Mouse (Mus musculus): Measurements from ENCODE around the gene Il27ra. TPM values are rescaled to one million over a fixed set of nuclear protein-coding genes. Genes with fewer than 3 reads are reported as not detected.

Gene Il27ra
- polyA plus RNA-seq (2016; fragmentation: Nextera tagmentation; extraction: Ambion mirVana) = 0.12 and 0.30 TPM in 2 replicates

DNA sequence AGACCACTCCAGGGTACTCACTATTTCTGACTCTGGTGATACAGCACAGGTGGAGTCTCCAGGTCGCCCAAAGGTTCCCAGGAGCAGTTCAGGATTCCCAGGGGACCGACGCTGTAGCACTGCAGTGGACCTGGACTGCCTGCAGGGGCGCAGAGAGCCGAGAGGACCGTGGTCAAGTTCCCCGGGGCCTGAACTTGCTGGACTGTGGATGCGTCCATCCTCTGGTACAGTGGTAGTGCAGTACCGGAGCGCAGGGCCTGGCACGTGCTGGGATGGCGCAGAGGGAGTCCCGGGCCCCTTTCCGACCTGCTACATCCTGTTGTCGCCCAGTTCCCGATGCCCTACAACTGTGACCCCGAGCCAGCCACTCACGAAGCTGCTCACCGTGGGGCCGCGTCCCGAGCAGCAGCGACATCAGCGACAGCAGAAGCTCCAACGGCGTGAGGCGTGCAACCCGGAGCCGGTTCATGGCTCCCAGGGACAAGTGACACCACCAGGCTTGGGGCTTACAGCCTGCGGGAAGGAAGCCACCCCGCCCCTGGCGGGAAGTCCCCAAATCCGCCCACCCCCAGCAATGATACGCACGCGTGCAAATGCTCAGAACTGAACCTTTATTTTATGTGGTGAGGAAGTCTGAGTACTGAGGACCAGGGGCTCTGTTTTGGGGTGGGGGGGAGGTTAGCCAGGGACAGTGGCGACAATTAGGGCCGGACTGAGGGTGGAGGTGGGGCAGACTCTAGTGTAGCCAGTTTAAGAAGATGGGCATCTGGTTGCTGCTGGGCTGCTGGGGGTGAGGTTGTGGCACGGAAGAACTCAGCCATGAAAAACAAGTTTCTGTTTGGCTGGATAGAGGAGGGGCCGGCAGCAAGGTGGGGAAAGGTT is at the start of gene Il27ra:
Il27ra (minus strand) TSS at position 524 of the 882 bp plus-strand sequence.
- Histone ChIP-seq H3K36me3 (replicated peaks) (no peaks in the 10 kb centered on the region), H3K27me3 (ENCODE audit: poor library complexity, severe bottlenecking) (peaks cover 92% of the 10 kb centered on the region), H3K9me3 (peaks cover 3% of the 10 kb centered on the region; the same call in 1 of the 2 replicates), H3K4me3 (peak within 1 kb of the TSS; percentile 50), H3K4me1 (peaks cover 30% of the 10 kb centered on the region), H3K27ac (no peak within 1 kb of the TSS)
- WGBS = 4% methylated on average over 40 of the region's 40 CpGs
- DNase-seq (ENCODE audit: extremely low spot score, low spot score) = peak; percentile 76

DNA sequence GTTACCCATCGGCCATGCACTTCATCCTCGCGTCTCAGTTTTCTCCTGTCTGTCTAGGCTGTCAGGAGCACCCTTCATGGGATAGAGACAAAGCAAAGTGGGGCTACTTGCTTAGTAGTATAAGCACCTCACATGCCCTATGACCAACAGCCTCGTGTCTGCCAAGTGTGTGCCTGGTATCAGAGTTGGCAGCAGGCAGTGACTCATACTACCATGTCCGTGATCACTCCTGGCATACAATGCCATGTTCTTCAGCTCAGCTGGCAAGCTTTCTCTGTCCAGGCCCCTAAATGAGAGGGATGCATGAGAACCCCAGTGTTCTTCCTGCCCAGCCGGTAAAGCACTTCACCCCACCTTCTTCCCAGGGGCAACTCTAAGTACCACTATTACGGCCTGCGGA is 48.2 kb upstream of the Il27ra start:
- no peak overlapping the region for H3K4me3 ChIP-seq
- peaks cover 99% of the 10 kb centered on the region for H3K36me3 ChIP-seq (replicated peaks)
- H3K27ac ChIP-seq = no peak overlapping the region
- DNase-seq (ENCODE audit: extremely low spot score, low spot score) = no peak
- H3K4me1 ChIP-seq = no peaks in the 10 kb centered on the region
- 95% methylated on average over 8 of the region's 8 CpGs for WGBS
- H3K27me3 ChIP-seq (ENCODE audit: poor library complexity, severe bottlenecking) = 0 out of 2 replicates have a peak, but pooled peaks cover under 1% of the 10 kb centered on the region
- no peaks in the 10 kb centered on the region for H3K9me3 ChIP-seq

DNA sequence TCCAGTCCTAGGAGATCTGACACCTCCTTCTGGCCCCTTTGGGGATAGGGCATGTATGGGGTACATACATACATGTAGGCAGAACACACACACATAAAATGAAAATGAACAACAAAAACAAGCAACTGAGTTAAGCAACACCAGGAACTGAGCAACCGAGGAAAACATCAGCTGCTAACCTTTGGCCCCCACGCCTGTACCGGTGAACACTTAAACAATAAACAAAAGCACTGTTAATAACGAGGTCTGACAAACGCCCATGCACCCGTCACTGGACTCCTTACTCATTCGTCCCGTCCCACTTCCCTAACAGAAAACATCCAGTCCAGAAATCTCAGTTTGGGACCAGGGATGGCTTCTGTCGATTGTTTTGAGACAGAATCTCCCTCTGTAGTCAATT is 46.9 kb upstream of the Il27ra start:
- H3K36me3 ChIP-seq (replicated peaks) = peaks cover 99% of the 10 kb centered on the region

DNA sequence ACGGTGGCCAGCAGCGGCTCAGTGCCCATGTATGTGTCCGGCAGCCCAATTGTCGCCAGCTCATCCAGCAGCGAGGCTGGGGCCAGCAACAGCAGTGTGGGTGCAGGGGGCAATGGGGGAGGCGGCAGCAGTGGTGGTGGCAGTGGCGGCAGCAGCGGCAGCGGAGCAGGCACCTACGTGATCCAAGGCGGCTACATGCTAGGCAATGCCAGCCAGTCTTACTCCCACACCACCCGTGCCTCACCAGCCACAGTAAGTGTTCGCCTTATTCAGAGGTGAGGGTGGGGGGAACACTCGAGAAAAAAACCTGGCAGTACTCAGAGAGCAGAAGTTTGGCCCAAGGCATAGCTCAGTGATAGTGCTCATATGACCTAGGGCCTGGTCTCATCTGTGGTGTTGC is 45.4 kb upstream of the Il27ra start:
- no peak overlapping the region for H3K4me3 ChIP-seq
- 95% methylated on average over 14 of the region's 14 CpGs for WGBS
- peaks cover 99% of the 10 kb centered on the region for H3K36me3 ChIP-seq (replicated peaks)
- H3K4me1 ChIP-seq = peaks cover 22% of the 10 kb centered on the region
- DNase-seq (ENCODE audit: extremely low spot score, low spot score) = no peak
- H3K9me3 ChIP-seq = no peaks in the 10 kb centered on the region
- H3K27ac ChIP-seq = no peak overlapping the region
- H3K27me3 ChIP-seq (ENCODE audit: poor library complexity, severe bottlenecking) = peaks cover 12% of the 10 kb centered on the region; the same call in 1 of the 2 replicates

More for the DNA sequence above, 46.9 kb upstream of the Il27ra start:
- Histone ChIP-seq H3K4me1 (peaks cover 11% of the 10 kb centered on the region), H3K9me3 (no peaks in the 10 kb centered on the region), H3K4me3 (no peak overlapping the region), H3K27ac (no peak overlapping the region), H3K27me3 (ENCODE audit: poor library complexity, severe bottlenecking) (peaks cover 12% of the 10 kb centered on the region; the same call in 1 of the 2 replicates)
- WGBS = 89% methylated on average over 9 of the region's 9 CpGs
- DNase-seq (ENCODE audit: extremely low spot score, low spot score) = no peak

DNA sequence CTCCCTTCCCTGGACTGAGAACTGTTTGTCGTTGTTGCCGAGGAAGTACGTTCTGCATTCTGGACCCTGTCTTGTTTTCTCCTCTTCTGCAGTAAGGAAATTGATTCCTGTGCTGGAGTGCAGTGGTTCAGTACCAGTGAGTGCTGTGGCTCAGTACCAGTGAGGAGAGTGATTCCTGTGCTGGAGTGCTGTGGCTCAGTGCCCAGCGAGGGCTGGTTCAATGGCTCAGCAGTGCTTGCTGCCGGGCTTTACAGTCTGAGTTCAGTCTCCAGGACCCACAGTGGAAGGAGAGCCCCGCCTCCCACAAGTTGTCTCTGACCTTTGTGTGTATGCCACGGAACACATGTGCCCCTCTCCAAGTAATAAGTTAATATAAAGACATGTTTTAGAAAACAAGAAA is 44.8 kb upstream of the Il27ra start:
- 91% methylated on average over 7 of the region's 7 CpGs for WGBS
- Histone ChIP-seq H3K4me1 (peaks cover 22% of the 10 kb centered on the region), H3K36me3 (replicated peaks) (peaks cover 99% of the 10 kb centered on the region), H3K27ac (no peak overlapping the region), H3K4me3 (no peak overlapping the region), H3K27me3 (ENCODE audit: poor library complexity, severe bottlenecking) (peaks cover 12% of the 10 kb centered on the region; the same call in 1 of the 2 replicates), H3K9me3 (no peaks in the 10 kb centered on the region)
- no peak for DNase-seq (ENCODE audit: extremely low spot score, low spot score)

DNA sequence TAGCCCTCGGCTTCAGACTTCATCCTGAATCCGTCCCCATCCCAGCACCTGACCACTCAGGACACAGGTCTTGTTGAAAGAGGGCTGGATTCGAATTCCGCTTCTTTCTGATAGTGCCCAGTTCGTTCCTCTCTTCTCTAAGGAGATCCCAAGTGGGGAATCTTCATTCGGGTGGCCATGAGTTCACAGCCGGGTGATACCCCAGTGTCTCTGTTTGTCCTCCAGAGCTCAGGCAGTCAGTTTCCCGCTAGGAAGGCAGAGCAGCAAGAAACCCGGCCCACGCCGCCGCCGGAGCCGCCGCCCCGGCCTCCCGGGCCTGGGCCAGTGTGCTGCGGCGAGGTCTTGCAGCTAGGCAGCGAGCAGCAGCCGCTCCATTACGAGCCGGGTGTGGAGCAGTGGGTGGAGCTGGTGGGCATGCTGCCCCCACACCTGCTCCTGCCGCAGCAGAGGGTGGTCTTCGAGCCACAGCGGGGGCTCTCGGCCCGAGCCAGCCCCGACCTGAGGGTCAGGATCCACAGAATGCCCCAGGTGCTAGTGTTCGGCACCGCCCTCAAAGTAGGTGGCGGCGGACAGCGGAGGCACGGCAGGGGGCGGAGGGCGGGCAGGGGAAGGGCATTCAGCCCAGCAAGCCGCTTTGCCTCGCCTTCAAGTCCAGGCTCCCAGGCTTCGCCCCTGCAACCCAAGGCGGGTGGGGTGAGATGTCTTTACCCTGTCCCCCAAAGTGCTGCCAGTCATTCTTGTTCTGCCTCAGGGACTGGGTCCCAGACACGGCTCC is 42.1 kb upstream of the Il27ra start:
- peaks cover 98% of the 10 kb centered on the region for H3K36me3 ChIP-seq (replicated peaks)
- H3K4me1 ChIP-seq = peaks cover 22% of the 10 kb centered on the region
- peaks cover 12% of the 10 kb centered on the region; the same call in 1 of the 2 replicates for H3K27me3 ChIP-seq (ENCODE audit: poor library complexity, severe bottlenecking)
- peak overlapping the region; percentile 45 for H3K27ac ChIP-seq
- no peaks in the 10 kb centered on the region for H3K9me3 ChIP-seq
- DNase-seq (ENCODE audit: extremely low spot score, low spot score) = no peak
- peak overlapping the region; percentile 26 for H3K4me3 ChIP-seq
- 28% methylated on average over 42 of the region's 42 CpGs for WGBS

DNA sequence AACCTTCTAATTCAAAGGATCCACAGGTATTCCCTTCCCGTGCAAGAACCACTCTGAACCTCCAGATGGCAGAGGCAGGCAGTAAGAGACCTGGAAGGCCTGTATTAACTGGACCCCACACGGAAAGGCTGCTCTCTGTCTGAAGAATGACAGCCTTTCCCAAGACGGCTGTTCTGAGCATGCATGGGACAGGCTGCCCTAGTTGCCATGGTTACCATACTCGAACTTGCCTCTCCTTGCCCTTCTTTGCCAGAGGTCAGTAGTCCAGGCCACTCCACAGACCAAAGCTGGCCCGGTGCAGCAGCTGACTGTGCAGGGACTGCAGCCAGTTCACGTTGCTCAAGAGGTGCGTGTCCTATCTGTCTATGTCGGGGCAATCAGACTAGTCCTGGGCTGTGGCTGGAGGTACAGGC is 41.4 kb upstream of the Il27ra start:
- H3K27me3 ChIP-seq (ENCODE audit: poor library complexity, severe bottlenecking) = peaks cover 12% of the 10 kb centered on the region; the same call in 1 of the 2 replicates
- no peak overlapping the region for H3K4me3 ChIP-seq
- DNase-seq (ENCODE audit: extremely low spot score, low spot score) = peak; percentile 46
- peak overlapping the region; percentile 45; the same call in 1 of the 2 replicates for H3K27ac ChIP-seq
- H3K4me1 ChIP-seq = peaks cover 22% of the 10 kb centered on the region
- H3K36me3 ChIP-seq (replicated peaks) = peaks cover 99% of the 10 kb centered on the region
- WGBS = 24% methylated on average over 8 of the region's 8 CpGs
- H3K9me3 ChIP-seq = no peaks in the 10 kb centered on the region

DNA sequence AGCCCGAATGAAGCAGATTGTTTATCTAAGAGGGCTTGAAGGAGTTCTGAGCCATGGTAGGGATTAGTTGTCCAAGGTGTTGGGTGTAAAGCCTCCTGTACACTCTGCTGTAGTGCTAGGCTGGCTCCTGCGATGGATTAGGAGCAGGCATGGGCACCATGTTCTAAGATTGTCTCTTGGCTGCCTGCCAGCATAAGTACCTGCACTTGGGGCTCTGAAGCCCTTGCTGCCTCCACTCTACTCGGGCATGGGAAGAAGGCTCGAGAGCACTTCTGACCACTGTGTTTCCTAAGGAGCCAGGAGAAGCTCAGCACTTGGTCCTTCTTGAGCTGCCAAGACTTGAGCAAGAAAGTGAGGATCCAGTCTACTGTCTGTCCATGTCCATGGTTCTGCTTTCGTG is 36.8 kb upstream of the Il27ra start:
- H3K27ac ChIP-seq = no peak overlapping the region
- H3K36me3 ChIP-seq (replicated peaks) = peaks cover 96% of the 10 kb centered on the region
- H3K27me3 ChIP-seq (ENCODE audit: poor library complexity, severe bottlenecking) = no peaks in the 10 kb centered on the region
- WGBS = 91% methylated on average over 5 of the region's 5 CpGs
- H3K4me1 ChIP-seq = peaks cover 31% of the 10 kb centered on the region
- no peak for DNase-seq (ENCODE audit: extremely low spot score, low spot score)
- H3K9me3 ChIP-seq = no peaks in the 10 kb centered on the region
- H3K4me3 ChIP-seq = no peak overlapping the region

DNA sequence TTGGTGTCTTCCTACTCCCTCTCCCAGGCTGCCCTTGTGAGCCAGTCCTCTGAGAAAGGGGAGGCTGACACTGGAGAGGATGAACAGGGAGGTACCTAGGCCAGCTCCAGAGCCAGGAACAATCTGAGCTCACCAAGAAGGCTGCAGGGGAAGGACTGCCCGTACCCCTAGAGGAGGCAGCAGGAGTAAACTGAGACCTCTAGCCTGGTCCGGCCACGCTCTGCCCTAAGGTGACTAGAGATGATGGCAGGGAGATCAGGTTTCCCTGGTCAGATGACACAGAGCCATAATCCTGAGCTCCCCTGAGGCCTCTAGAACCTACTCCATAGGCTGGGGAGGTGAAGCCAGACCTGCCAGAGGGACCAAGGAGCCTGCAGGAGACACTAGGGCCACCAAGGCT is 34.5 kb upstream of the Il27ra start:
- WGBS = 83% methylated on average over 3 of the region's 3 CpGs
- H3K27ac ChIP-seq = no peak overlapping the region
- H3K36me3 ChIP-seq (replicated peaks) = peaks cover 79% of the 10 kb centered on the region
- peaks cover 44% of the 10 kb centered on the region for H3K4me1 ChIP-seq
- no peaks in the 10 kb centered on the region for H3K9me3 ChIP-seq
- H3K4me3 ChIP-seq = no peak overlapping the region; the same call in 1 of the 2 replicates
- no peaks in the 10 kb centered on the region for H3K27me3 ChIP-seq (ENCODE audit: poor library complexity, severe bottlenecking)
- DNase-seq (ENCODE audit: extremely low spot score, low spot score) = no peak

DNA sequence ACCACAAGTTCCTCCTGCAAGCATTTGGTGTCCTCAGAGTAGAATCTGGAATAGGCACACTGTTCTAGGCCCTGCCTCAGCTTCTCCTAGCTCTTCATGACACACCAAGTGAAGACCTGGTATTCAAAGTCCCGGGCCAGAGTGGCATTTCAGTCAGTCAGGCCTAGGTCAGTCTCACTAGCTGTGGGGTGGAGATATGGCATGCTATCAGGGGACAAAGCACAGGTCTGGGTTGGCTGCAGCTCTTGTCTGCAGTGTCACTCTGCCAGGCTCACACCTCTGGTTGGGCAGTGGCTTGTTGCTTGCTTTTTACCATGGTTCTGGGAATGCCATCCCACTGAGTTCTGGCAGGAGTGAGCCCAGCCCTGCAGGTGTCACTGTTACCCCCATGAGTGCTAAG is 34.0 kb upstream of the Il27ra start:
- Histone ChIP-seq H3K36me3 (replicated peaks) (peaks cover 76% of the 10 kb centered on the region), H3K4me3 (no peak overlapping the region), H3K27ac (no peak overlapping the region), H3K4me1 (peaks cover 48% of the 10 kb centered on the region), H3K9me3 (no peaks in the 10 kb centered on the region), H3K27me3 (ENCODE audit: poor library complexity, severe bottlenecking) (no peaks in the 10 kb centered on the region)
- 81% methylated on average over 1 of the region's 1 CpGs for WGBS
- no peak for DNase-seq (ENCODE audit: extremely low spot score, low spot score)

DNA sequence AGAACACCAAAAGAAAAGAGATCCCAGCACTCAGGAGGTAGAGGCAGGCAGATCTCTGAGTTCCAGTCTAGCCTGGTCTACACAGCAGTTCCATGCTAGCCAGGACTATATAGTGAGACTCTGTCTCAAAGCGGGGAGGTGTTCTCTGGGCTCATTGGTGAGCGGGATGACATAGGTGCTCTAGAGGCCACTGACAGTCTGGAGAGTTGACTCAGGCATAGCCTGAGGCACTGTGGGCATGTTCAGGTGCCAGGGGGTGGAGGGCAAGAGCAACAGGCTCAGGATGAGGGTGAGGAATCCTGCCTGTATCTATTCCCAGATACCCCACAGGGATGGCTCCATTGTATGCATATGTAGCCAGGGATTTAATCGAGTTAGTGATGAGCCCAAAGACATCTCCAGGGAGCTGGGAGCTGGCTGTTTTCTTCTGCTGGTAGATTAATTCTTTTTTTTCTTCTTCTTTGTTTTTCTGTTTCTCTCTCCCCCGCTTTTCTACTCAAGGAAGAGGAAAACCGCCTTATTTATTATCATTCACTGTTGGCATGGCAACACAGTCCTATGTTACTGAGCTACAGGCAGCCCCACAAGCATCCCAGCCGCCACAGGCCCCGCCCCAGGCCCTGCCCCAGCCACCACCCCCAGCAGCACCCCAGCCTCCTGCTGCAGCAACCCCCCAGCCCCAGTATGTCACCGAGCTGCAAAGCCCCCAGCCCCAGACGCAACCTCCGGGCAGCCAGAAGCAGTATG is 31.0 kb upstream of the Il27ra start:
- 65% methylated on average over 10 of the region's 10 CpGs for WGBS

DNA sequence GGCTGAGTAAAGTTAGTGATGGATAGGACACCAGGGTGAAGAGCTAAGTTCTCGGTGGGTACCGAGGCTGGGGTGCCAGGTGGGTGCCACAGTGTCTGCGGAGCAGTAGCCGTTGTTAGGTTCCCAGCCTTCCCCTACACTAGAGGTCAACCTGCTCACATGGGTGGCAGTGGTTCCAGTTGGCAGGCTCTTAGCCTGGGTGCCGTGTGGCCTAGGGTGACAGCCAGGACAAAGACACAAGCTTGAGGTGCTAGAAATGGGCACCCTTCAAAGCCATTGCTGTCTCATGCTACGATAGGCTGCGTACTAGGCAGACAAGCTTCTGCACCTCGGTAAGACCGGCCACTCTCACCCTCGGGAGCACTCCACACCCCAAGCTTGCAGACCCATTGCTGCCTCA is 29.9 kb upstream of the Il27ra start:
- DNase-seq (ENCODE audit: extremely low spot score, low spot score) = no peak
- Histone ChIP-seq H3K9me3 (no peaks in the 10 kb centered on the region), H3K4me3 (no peak overlapping the region), H3K27ac (no peak overlapping the region), H3K27me3 (ENCODE audit: poor library complexity, severe bottlenecking) (no peaks in the 10 kb centered on the region), H3K36me3 (replicated peaks) (peaks cover 37% of the 10 kb centered on the region), H3K4me1 (peaks cover 81% of the 10 kb centered on the region)
- 88% methylated on average over 10 of the region's 10 CpGs for WGBS

More for the DNA sequence above, 31.0 kb upstream of the Il27ra start:
- peaks cover 70% of the 10 kb centered on the region for H3K4me1 ChIP-seq
- H3K4me3 ChIP-seq = no peak overlapping the region
- DNase-seq (ENCODE audit: extremely low spot score, low spot score) = no peak
- no peaks in the 10 kb centered on the region for H3K27me3 ChIP-seq (ENCODE audit: poor library complexity, severe bottlenecking)
- H3K9me3 ChIP-seq = no peaks in the 10 kb centered on the region
- peaks cover 46% of the 10 kb centered on the region for H3K36me3 ChIP-seq (replicated peaks)
- H3K27ac ChIP-seq = peak overlapping the region; percentile 58; the same call in 1 of the 2 replicates

Data from forebrain, embryonic 10.5 days (tissue).